Mouse (Mus musculus) yolk sac, embryonic 10.5 days (tissue): Measurements from ENCODE around the gene a.

Experiments used
- DNase-seq: peaks from one replicate; pipeline ENCODE4 v3.0.0-alpha.2; 2017; ENCODE audit warnings: low spot score

The a gene

DNA sequence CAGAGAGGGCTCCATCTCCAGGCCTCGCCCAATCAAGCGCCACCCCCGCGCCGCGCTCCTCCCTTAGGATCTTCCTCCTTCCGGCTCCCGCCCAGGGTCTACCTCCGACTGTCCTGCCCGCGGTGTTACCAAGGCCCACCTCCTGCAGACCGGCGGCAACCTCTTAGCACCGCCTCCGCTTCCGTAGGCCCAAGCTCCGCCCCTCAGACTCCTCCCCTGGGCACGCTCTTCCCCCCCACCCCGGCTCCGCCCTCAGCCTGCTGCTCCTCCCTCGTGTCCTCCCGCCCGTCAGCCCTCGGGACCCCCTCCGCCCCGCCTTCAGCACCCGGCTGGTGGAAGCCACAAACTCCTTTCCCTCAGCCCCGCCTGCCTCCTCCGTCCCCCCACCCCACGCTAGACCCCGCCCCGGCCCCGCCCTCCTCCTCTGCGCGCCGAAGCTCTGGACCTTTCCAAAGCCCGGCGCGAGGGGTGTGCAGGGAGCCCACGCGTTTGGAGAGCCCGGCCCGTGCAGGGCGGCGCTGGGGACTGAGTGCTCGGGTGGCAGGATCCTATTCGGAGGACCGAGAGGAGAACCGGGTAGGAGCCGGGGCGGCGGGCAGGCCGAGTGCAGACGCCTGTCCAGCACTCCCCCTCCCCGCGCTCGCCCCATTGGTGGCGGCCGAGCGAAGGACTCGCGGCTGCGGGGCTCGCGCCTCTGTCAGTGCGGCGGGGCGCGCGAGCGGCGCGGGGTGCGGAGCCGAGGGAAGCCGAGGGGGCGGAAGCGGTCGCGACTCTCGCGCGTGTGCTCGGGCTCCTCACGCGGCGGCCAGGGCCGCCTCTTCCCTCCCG is at the start of gene a, which contains the start of gene Raly:
Gene a, plus strand, starts transcription at position 747 of the 828 bp plus-strand sequence.
Gene Raly, plus strand, starts transcription at position 441 of the 828 bp plus-strand sequence.
- peak; percentile 100 for DNase-seq

DNA sequence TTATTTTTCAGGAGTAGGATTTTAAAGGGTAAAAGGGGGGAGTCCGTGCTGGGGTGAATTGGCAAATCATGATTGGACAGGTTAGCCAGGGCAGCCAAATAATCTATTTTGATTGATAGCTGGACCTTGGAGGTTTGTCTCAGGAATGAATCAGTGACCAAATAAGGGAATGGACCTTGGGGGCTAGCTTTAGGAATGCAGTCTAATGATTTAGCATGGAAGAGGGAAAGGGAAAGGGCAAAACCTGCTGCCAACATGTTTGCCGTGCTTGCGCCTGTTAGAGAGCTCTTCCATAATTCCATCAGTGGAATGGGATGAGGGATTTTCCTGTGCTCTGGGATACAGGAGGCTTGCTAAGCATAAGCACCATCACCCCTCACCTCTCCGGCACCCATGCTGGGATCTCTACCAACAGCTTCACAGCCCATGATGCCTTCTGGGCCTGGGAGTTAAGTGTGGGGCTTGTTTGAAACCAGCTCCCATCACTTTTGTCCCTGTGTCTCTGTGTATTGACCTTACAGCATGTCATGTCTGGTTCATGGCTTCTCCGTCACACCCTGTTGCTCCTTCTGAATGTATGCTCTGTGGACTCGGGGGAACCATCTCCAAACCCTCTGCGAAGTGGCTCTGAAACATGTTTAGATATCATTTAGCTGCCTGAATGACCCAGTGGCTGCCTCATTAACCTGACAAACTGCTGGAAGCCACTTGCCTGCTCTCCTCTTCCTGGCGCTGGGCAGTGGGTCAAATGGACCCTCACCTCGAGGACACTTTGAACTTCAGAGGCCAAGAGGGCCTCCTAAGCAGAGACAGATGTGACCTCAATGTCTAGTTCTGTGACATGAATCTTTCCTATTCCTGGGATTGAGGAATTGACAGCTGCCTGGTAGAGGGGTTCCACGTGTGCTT is 48.0 kb upstream of the a start:
- no peak for DNase-seq

DNA sequence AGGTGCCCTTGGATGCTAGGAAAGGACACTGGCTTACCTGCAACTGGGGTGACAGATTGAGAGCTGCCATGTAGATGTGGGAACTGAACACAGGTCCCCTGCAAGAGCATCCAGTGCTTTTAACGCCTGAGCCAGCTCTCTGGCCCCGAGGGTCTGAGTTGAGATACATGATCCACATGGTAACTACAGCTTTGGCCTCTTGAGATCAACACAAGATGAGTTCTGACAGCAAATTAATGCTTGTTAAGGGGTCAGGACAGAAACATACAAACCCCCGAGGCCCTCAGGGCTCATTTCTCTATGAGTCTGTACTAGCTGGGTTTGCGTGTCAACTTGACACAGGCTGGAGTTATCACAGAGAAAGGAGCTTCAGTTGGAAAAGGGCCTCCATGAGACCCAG is 47.3 kb upstream of the a start:
- DNase-seq = no peak

GRCm38 (mm10) chr2:154748383-154748782 is 42.8 kb upstream of the a start:
- no peak for DNase-seq

DNA sequence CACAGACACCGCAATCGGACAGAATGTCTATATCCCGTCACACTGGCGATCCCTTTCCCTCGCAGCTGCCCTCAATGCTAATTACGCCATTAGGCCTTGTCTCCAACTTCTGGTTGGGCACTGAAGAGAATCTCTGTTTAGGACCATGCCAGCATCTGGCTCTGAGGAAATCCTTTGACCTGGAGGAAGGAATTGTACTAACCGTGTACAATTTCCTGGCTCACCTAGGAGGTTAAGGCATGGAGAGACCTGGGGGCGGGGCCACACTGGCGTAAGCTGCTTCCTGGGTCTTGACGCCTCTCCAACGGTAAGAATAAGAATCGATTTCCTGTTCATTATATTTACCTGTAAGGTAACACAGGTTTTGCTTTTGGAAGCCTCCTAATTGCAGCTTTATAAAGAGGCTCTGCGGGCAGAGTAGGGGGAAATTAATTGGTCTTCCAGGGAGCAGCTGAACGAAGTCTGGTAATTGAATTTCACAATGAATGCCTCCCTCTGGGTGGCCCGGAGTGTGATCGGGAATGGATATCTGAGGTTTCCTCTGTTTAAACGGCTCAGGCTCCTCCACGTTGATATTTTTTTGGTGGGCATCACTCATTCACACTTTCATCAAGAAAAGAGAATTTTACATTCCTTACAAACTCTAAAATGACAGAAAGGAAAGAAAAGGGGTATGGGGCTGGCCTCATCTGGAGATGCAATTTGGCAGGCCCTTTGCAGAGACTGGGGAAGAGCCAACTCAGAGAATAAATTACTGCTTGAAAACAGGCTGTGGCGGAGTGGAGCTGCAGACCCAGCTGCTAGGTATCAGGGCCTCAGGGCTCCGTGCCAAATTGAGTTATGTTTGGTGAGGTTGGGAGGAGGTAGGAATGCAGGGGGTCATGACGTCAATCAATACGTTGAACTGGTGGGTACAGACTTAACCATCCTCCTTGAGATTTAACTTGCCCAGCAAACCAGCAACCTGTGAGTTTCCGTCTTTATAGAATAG is 41.9 kb upstream of the a start:
- no peak for DNase-seq

- no peak for DNase-seq
Observed at GRCm38 (mm10) chr2:154751924-154752323, 39.3 kb upstream of the a start.

DNA sequence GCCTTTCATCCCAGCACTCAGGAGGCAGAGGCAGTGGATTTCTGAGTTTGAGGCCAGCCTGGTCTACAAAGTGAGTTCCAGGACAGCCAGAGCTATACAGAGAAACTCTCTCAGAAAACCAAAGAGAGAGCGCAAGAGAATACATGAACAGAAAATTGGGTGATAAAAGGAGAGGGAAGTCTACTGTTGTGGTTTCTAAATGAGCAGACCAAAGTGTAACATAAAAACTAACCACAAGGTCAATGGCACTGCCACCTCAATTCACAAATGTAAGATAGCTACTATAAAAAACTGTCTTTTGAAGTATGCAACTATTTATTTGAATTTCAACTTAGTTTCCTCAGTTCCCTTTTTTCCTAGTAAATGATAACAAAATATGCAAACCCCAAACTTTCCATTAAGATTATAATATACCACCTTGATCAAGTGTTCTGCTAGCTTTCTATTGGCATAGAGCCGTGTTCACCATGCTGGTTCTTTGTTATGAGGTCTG is 37.1 kb upstream of the a start:
- DNase-seq = no peak

- DNase-seq = no peak
Observed at GRCm38 (mm10) chr2:154755791-154756190, 35.4 kb upstream of the a start.

DNA sequence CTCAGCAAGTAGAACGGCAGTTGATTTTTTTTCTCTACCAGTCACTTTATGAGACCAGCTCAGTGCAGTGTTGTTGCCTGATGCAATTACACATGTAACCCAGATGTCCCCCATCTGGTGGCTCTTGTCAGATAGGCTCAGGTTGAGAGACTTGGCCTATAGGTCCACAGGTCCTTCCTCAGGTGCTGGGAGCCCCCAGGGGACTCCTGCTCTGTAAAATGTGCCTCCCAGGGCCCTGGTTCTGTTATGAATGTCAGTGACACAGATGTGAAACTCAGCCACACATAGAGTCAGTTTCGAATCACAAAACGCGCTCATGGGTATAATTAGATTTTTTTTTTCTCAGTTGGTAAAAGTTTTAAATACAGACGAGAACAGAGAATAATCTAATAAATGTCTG is 33.5 kb upstream of the a start:
- DNase-seq = no peak

DNA sequence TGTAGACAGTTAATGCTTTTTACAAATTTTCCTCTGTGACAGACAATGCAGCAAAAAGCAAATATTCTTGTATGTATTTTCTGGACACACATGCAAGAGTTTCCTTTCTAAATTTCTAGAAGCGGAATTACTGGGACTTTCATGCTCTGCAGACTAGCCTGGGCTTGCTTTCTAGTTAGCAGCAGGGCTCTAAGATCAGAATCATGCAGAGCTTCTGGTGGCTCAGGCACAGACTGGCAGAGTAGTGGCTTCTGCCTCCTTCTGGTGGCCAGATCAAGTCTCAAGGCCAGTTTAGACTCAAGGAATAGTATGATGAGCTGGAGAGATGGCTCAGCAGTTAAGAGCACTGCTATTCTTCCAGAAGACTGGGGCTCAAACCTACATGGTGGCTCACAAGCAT is 32.7 kb upstream of the a start:
- DNase-seq = no peak

GRCm38 (mm10) chr2:154763226-154763625 is 28.0 kb upstream of the a start:
- DNase-seq = no peak

DNA sequence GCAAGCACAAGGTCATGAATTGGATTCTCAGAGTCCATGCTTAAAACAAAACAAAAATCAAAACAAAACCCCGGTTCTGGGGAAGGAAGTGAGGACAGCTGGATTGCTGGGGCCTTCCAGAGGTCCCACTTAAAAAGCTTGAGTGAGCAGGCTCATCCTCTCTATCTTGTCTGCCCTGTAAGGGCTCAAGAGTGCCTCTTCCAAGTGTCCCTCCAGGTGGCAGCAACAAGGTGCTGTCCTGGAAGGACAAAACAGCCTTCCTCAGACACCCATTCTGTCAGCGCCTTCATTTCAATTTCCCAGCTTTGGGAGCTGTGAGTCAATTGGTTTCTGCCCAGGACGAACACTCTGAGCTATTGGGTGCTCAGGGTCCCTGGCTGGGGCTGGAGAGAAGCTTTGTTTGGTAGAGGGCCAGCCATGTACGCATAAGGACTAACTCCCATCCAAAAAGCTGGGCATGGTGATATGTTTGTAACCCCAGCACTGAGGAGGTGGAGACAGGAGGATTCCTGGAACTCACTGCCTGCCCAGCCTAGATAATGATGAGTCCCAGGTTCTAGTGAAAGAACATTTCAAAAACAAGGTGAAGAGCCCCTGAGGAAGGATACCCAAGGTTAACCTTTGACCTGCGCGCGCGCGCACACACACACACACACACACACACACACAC is 26.2 kb upstream of the a start:
- DNase-seq = peak; percentile 45

DNA sequence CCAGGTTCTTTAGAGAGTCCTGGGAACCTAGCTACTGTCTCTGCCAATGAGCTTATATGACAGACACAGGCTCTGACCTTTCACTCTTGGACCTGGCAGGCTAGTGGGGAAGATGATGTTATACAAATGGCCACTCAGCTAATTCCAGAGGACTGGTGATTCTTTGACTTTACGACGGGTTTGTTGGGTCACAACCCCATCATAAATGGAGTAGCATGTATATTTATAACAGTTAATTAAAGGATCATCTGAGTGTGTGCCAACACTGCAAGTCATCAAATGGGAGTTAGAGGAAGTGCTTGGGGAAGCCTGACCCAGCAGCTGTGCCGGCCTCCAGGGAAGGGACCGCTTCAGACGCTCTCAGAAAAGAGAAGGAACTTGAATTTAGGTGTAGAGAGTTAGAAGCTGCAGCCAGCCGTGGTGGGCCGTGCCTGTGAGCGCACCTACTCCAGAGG is 25.6 kb upstream of the a start:
- peak; percentile 16 for DNase-seq

DNA sequence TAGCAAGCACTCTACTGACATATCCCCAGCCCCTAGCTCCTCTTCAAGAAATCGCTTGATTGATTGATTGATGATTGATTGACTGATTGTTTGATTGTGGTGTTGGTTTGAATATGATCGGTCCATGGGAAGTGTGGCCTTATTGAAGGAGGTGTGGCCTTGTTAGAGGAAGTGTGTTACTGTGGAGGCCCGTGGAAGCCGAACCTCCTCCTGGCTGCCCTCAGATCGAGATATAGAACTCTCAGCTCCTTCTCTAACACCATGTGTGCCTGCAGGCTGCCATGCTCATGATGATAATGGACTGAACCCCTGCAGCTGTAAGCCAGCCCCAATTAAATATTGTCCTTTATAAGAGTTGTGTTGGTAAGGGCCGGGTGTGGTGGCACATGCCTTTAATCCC is 24.2 kb upstream of the a start:
- DNase-seq = no peak

DNA sequence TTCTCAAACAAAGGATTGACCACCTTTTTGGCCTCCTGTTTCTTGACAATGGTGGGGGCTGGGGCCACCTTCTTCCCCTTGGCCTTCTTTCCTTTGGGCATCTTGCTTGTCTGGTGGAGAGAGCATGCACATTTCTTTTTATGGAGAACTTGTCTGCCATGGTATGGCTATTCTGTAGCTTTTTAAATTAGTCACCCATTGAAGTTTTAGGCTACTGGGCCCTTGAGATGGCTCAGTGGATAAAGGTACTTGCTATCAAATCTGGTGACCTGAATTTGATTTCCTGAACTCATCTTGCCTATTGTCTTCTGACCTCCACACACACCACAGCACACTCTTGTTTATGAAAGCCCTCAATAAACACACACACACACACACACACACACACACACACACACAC is 21.3 kb upstream of the a start, which contains the start of gene Gm14214:
Gene Gm14214, minus strand, starts transcription at position 101 of the 400 bp plus-strand sequence.
- DNase-seq = no peak

DNA sequence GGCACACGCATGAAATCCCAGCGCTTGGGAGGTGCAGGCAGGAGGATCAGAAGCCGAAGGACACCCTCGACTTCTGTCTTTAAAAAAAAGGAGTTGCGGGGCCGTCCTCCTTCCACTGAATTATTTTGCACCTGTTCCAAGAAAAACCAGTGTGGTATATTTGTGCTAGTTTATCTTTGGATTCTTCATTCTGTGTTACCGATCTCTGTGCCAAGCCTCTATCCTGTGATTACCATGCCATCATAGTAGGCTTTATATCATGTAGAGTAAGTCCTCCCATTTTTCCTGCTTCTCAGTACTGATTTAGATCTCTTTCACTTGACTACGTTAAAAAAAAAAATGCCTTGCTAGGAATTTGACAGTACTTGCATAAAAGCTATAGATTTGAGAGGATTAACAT is 19.6 kb upstream of the a start:
- DNase-seq = no peak

DNA sequence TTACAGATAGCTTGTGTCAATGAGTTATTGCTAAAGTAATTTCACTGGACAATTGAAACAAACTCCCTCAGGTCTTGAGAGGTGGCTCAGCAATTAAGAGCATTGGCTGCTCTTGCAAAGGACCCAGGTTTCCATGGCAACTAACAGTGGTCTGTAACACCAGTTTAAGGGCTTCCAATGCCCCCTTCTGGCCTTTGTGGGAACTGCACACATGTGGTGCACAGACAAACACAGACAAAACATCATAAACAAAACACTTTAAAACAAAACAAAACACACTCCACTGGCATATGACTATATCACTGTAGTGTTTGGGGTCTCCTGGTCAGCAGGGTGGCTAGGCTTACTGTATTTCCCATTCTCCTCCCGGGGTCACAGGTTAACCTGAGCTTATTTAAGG is 17.2 kb upstream of the a start:
- no peak for DNase-seq

- no peak for DNase-seq
Observed at GRCm38 (mm10) chr2:154776496-154776895, 14.7 kb upstream of the a start.

DNA sequence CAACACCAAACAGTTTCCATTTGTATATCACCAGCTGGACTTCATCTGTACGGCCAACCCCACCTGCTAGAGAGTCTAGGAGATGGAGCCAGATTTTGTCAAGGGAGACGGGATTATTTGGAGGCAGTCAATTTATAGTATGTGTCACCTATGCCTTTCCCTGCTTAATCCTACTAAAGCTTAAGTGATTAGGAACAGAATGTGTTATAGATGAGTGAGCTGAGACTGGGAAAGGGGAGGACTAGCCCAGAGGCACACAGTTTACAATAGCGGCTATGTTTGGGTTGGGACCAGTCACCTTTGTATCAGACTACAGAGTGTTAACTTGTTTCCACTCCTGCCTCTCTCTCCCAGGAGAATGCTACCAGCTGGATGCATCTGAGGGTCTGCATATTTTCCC is 11.6 kb upstream of the a start:
- DNase-seq = no peak

DNA sequence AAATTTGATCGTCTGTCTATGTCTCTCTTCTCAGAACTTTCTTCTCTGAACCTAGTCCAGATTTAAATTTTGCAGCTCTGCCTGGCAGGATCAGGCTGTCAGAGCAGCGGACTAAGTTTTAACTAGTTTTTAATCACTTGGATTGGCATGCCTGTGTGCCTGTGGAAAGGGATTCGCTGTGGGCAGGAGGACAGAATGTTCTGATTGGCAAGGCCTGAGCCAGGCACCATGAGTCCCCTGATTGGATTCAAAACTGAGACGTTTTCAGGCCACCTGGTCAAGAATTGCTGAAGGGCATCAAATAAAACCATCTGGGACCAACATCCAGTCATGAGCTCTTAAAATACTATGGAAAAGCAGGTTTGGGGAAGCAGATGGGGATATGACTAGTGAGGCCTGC is 8.8 kb upstream of the a start:
- DNase-seq = no peak
